Mouse (Mus musculus) bone marrow macrophage, adult 2 months (primary cell): ENCODE measurements around the gene Tmem208. TPM values are rescaled to one million over a fixed set of nuclear protein-coding genes. Genes with fewer than 3 reads are reported as not detected.
A peak's percentile ranks its signal among the peaks of the same experiment; 100 is the strongest.

Source experiments
- H3K27ac ChIP-seq: 2 replicates; pipeline ENCODE4 v1.5.1; 2012; ENCODE audit warnings: low read depth, low read length; ENCODE audit not compliant: insufficient read depth
- H3K4me1 ChIP-seq: 2 replicates; pipeline ENCODE4 v1.6.1; 2012; ENCODE audit warnings: low read length; ENCODE audit not compliant: control insufficient read depth, insufficient read depth
- H3K4me3 ChIP-seq: 2 replicates; pipeline ENCODE4 v1.5.1; 2012; ENCODE audit warnings: mild to moderate bottlenecking, low read length, moderate library complexity; ENCODE audit not compliant: insufficient read depth
- CTCF ChIP-seq: IDR thresholded peaks from 2 replicates; pipeline ENCODE4 v1.5.1; 2012; ENCODE audit warnings: low read depth, mild to moderate bottlenecking, low read length, moderate library complexity
- POLR2A ChIP-seq: IDR thresholded peaks from 2 replicates; pipeline ENCODE4 v1.6.1; 2012; ENCODE audit warnings: mild to moderate bottlenecking, low read depth, low read length, borderline replicate concordance
- polyA plus RNA-seq: library from polyadenylated mRNA; stranded (reverse); fragments of >200 nt; gene quantifications from 2 replicates; pipeline ENCODE4 v1.2.4, GENCODE M21; 2012; ENCODE audit not compliant: missing spikeins, insufficient read depth, insufficient read length

Tmem208 gene
- polyA plus RNA-seq, 1 experiment = 51.2 TPM

DNA sequence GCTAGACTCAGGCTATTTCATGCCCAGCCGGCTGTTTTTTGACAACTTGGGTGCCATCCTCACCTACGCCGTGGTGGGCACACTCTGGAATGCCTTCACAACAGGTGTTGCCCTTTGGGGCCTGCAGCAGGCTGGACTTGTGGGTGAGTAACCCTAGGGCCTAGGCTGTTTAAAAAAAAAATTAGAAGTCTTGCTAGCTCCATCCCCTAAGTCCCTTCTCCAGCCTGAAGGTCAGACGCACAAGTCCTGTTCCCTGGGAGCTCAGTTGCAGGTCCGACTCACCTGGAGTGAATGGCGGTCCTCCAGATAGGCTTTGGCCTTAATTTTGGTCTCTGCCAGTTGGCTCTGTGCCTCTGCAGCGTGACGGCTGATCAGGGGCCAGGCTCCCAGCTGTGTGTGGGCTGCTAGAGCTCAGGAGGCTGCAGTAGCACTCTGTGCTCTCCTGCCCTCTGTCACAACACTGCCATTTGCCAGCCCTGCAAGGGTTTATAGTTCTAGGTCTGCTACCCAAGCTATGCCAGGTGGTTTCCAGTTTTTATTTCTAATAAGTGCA is 27.5 kb downstream of the Tmem208 start:
- Histone ChIP-seq H3K4me3 (no peak overlapping the region), H3K4me1 (no peaks in the 10 kb centered on the region), H3K27ac (no peak overlapping the region)
- no peak for TF ChIP-seq CTCF
- TF ChIP-seq POLR2A = no peak

DNA sequence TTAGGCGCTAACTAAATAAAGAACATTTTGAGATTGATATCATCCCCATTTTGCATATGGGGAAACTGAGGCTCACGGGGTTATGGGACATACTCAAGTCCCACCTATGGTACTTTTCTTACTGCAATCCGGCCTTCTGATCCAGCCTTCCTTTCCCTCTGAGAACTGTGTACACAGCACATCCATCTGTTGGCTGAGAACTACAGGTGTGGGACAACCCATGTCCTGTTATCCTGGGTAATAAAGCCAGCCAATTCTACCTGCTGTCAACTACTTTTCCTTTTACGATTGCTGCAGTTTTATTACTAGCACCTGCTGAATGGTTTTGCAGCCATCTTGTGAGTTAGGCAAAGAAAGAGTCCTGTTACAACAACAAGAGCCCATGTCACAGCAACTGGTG is 28.4 kb downstream of the Tmem208 start:
- no peak overlapping the region for H3K4me3 ChIP-seq
- TF ChIP-seq CTCF = no peak
- TF ChIP-seq POLR2A = no peak
- H3K27ac ChIP-seq = no peak overlapping the region
- no peaks in the 10 kb centered on the region for H3K4me1 ChIP-seq

- Histone ChIP-seq H3K27ac (no peak overlapping the region), H3K4me3 (no peak overlapping the region), H3K4me1 (no peaks in the 10 kb centered on the region)
- no peak for TF ChIP-seq CTCF
- no peak for TF ChIP-seq POLR2A
These were observed 29.2 kb downstream of the Tmem208 start for GRCm38 (mm10) chr8:105355179-105356024.

GRCm38 (mm10) chr8:105356681-105357080 is 30.5 kb downstream of the Tmem208 start:
- TF ChIP-seq CTCF (no peak), POLR2A (no peak)
- no peak overlapping the region for H3K27ac ChIP-seq
- peaks cover 4% of the 10 kb centered on the region for H3K4me1 ChIP-seq
- H3K4me3 ChIP-seq = no peak overlapping the region

DNA sequence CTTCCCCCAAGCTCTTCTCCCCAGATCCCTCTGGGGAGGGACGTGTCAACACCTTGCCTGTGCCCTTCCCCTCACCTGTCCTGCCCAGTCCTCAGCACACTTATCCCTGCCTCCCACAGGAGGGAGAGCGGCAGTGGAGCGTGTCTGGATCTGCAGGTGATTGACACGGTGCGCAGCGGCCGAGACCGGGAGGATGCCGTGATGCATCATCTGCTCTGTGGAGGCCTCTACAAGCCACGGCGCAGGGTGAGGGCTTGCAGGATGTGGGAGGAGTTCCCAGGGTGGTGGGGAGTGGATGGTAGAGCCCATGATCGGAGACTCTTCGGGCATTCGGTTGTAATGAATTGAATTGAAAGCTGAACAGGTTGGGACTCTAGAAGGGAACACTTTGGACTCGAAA is 33.1 kb downstream of the Tmem208 start:
- Histone ChIP-seq H3K4me1 (peaks cover 16% of the 10 kb centered on the region), H3K4me3 (no peak overlapping the region), H3K27ac (no peak overlapping the region)
- TF ChIP-seq CTCF = no peak
- no peak for TF ChIP-seq POLR2A

DNA sequence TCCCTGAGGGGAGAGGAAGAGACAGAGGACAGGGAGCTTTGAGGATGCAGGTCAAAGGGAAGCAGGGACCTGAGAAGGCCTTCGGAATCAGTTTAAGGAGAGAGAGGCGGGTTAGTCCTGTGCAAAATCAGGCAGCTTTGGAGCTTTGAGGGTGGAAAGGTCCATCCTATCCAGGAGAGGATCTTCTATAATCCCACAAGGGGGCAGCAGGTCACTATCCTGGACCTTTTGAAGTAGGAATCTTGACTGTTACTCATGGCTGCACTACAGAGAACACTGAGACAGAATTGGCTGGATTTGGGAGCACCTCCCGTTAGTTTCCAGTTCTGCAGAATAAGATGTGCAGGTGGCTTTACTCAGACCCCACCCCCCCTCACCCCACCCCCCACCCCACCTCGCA is 33.5 kb downstream of the Tmem208 start:
- Histone ChIP-seq H3K4me3 (no peak overlapping the region), H3K4me1 (peaks cover 16% of the 10 kb centered on the region), H3K27ac (no peak overlapping the region)
- TF ChIP-seq CTCF (0 out of 2 replicates have a peak, but pooled peaks have one; percentile 18), POLR2A (no peak)

- H3K27ac ChIP-seq = peak overlapping the region; percentile 53
- TF ChIP-seq CTCF (no peak), POLR2A (no peak)
These were observed 35.9 kb downstream of the Tmem208 start for GRCm38 (mm10) chr8:105361751-105362702.

DNA sequence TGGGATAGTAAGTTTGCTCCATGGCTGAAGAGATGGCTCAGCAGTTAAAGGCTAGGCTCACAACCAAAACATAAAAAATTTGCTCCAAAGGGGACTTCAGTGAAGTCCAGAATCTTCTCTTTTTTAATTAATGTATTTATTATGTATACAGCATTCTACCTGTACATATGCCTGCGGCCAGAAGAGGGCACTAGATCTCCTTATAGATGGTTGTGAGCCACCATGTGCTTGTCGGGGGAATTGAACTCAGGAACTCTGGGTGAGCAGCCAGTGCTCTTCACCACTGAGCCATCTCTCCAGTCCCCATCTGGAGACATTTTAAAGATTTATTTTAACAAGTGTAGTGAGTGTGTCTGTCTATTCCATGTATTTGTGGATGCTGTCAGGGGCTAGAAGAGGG is 41.0 kb downstream of the Tmem208 start:
- Histone ChIP-seq H3K4me1 (peaks cover 10% of the 10 kb centered on the region), H3K4me3 (no peak overlapping the region), H3K27ac (no peak overlapping the region)
- no peak for TF ChIP-seq POLR2A
- 0 out of 2 replicates have a peak, but pooled peaks have one; percentile 11 for TF ChIP-seq CTCF

More at GRCm38 (mm10) chr8:105361751-105362702, 35.9 kb downstream of the Tmem208 start:
- Histone ChIP-seq H3K4me3 (no peak overlapping the region), H3K4me1 (peaks cover 16% of the 10 kb centered on the region)

- 0 out of 2 replicates have a peak, but pooled peaks cover 2% of the 10 kb centered on the region for H3K4me1 ChIP-seq
- H3K4me3 ChIP-seq = no peak overlapping the region
- TF ChIP-seq CTCF (no peak), POLR2A (no peak)
- H3K27ac ChIP-seq = no peak overlapping the region
These were observed 46.3 kb downstream of the Tmem208 start for GRCm38 (mm10) chr8:105372473-105372872.
